Comparison of ENCODE assay signal across 9 mouse cellular contexts in genomic region chr17:33865330-33866030, GRCm38 (mm10). TPM values are rescaled to one million over a fixed set of nuclear protein-coding genes. Genes with fewer than 3 reads are reported as not detected.
DNase-seq lines count a peak whose midpoint lies in the region; ATAC-seq lines count a peak whose summit lies in the region.
"Had no signal": no experiment of that assay in that cellular context is flagged by ENCODE, and none has a peak within 500 bp of the region (broad histone marks: within the 10 kb centered on the region; RNA-seq: fewer than 3 reads in every experiment).

No protein-coding gene starts in this region.

- no peak overlapping the region for H3K4me2 ChIP-seq in heart, embryonic 15.5 days
- H3K4me2 ChIP-seq: stomach, embryonic 15.5 days had no signal

- DNase-seq in gastrocnemius, postnatal 10 days, result peak; percentile 40
- no peak for DNase-seq in gastrocnemius, adult 8-10 months (ENCODE audit: low spot score in 2 of 2)
- peak; percentile 63 to 79 for DNase-seq in CD8-positive naive resting alpha-beta T cell, adult 2 months (ENCODE audit: low read depth in 2 of 2, low spot score in 2 of 2)
- DNase-seq in c-Kit-negative CD71-positive TER-119-positive erythroid progenitor cells, embryonic 14.5 days (ENCODE audit: low read depth, low spot score), result peak; percentile 36
- peak; percentile 54 to 92 for DNase-seq in left cerebral cortex, adult 8-10 months (ENCODE audit: low spot score in 2 of 2)
- DNase-seq in thymus, postnatal 25 days, result peak; percentile 79

- ATAC-seq in heart, embryonic 15.5 days (replicated peaks; ENCODE audit: insufficient number of reproducible peaks, insufficient read depth, low FRiP score, low read depth), result 0 out of 2 replicates have a peak, but pooled peaks have one; percentile 22
- peak; percentile 90 for ATAC-seq in monocyte, adult 5-6 weeks (replicated peaks; ENCODE audit: insufficient number of reproducible peaks, low FRiP score, low TSS enrichment, poor library complexity, severe bottlenecking)

- H3K27ac ChIP-seq in heart, embryonic 15.5 days, result no peak overlapping the region
- H3K27ac ChIP-seq: stomach, embryonic 15.5 days had no signal

- no peaks in the 10 kb centered on the region for H3K27me3 ChIP-seq in heart, embryonic 15.5 days
- H3K27me3 ChIP-seq: stomach, embryonic 15.5 days had no signal

- 27% methylated on average over 9 of the region's 9 CpGs for WGBS in heart, embryonic 15.5 days

- H3K9me3 ChIP-seq in heart, embryonic 15.5 days (replicated peaks), result no peaks in the 10 kb centered on the region
- H3K9me3 ChIP-seq: stomach, embryonic 15.5 days had no signal

- H3K36me3 ChIP-seq in heart, embryonic 15.5 days, result no peaks in the 10 kb centered on the region
- H3K36me3 ChIP-seq: stomach, embryonic 15.5 days had no signal

- H3K4me3 ChIP-seq in heart, embryonic 15.5 days, result no peak overlapping the region
- H3K4me3 ChIP-seq: stomach, embryonic 15.5 days had no signal

- no peak overlapping the region for H3K9ac ChIP-seq in heart, embryonic 15.5 days
- H3K9ac ChIP-seq: stomach, embryonic 15.5 days had no signal

- H3K4me1 ChIP-seq in heart, embryonic 15.5 days (replicated peaks), result peaks cover 4% of the 10 kb centered on the region; the same call in 1 of the 2 replicates
- H3K4me1 ChIP-seq: stomach, embryonic 15.5 days had no signal

RNA-seq across cellular contexts. Expression of gene Gm7029, which starts 8.2 kb away (rescaled TPM):
- not detected for total RNA-seq in gastrocnemius, postnatal 10 days (2021)
- total RNA-seq in gastrocnemius, adult 8-10 months (2022), result not detected
- not detected in 2 replicates for polyA plus RNA-seq in heart, embryonic 15.5 days (2015; fragmentation: Nextera tagmentation; extraction: Ambion mirVana)
- not detected for total RNA-seq in left cerebral cortex, adult 8-10 months (2022)
- not detected in 3 replicates for total RNA-seq in monocyte, adult 5-6 weeks (2017)
- polyA plus RNA-seq: stomach, embryonic 15.5 days had no signal

RNA-seq across cellular contexts. Expression of gene Cd320, which starts 22.6 kb away (rescaled TPM):
- total RNA-seq in gastrocnemius, postnatal 10 days (2021), result 10 to 100 TPM; 15.0 to 16.5 TPM
- 10 to 100 TPM; 16.3 to 18.0 (median 17.0) TPM for total RNA-seq in gastrocnemius, adult 8-10 months (2022)
- polyA plus RNA-seq in heart, embryonic 15.5 days (2015; fragmentation: Nextera tagmentation; extraction: Ambion mirVana), result 31.4 and 39.9 TPM in 2 replicates
- total RNA-seq in left cerebral cortex, adult 8-10 months (2022), result 10 to 100 TPM; 23.3 to 27.1 (median 24.8) TPM
- total RNA-seq in monocyte, adult 5-6 weeks (2017), result 1.1 to 1.5 TPM in 2 of 3 replicates, not detected in the other

RNA-seq across cellular contexts. Expression of gene Kifc1, which starts 25.0 kb away (rescaled TPM):
- total RNA-seq in gastrocnemius, postnatal 10 days (2021), result 10 to 100 TPM in 1 of 2 experiments, 1 to 10 TPM in 1; 8.0 to 10.6 TPM
- total RNA-seq in gastrocnemius, adult 8-10 months (2022), result under 1 TPM in 3 of 4 experiments, not detected in 1; 0.19 to 0.56 (median 0.45) TPM
- polyA plus RNA-seq in heart, embryonic 15.5 days (2015; fragmentation: Nextera tagmentation; extraction: Ambion mirVana), result 5.3 and 7.3 TPM in 2 replicates
- total RNA-seq in left cerebral cortex, adult 8-10 months (2022), result 1 to 10 TPM; 2.0 to 3.0 (median 2.9) TPM
- total RNA-seq in monocyte, adult 5-6 weeks (2017), result 0.48 to 4.9 TPM (median 0.96 TPM) in 3 replicates

RNA-seq across cellular contexts. Expression of gene Platr17, which starts 39.5 kb away (rescaled TPM):
- total RNA-seq in gastrocnemius, postnatal 10 days (2021), result not detected
- not detected for total RNA-seq in gastrocnemius, adult 8-10 months (2022)
- 0.18 TPM in 1 of 2 replicates, not detected in the other for polyA plus RNA-seq in heart, embryonic 15.5 days (2015; fragmentation: Nextera tagmentation; extraction: Ambion mirVana)
- 1 to 10 TPM in 2 of 4 experiments, not detected in 2; 1.3 to 1.6 TPM for total RNA-seq in left cerebral cortex, adult 8-10 months (2022)
- 1.6 to 5.9 TPM (median 5.5 TPM) in 3 replicates for total RNA-seq in monocyte, adult 5-6 weeks (2017)

RNA-seq across cellular contexts. Expression of gene Ndufa7, which starts 41.1 kb away (rescaled TPM):
- total RNA-seq in gastrocnemius, postnatal 10 days (2021), result 100 to 1,000 TPM; 322 to 360 TPM
- 100 to 1,000 TPM; 371 to 396 (median 385) TPM for total RNA-seq in gastrocnemius, adult 8-10 months (2022)
- 487 and 517 TPM in 2 replicates for polyA plus RNA-seq in heart, embryonic 15.5 days (2015; fragmentation: Nextera tagmentation; extraction: Ambion mirVana)
- total RNA-seq in left cerebral cortex, adult 8-10 months (2022), result 100 to 1,000 TPM; 193 to 206 (median 201) TPM
- 107 to 131 TPM (median 117 TPM) in 3 replicates for total RNA-seq in monocyte, adult 5-6 weeks (2017)

Comparison
In these comparisons a context has a peak if more than half of its experiments do, and no peak if none do; other contexts are left out.
1. DNase-seq: peak in gastrocnemius, postnatal 10 days (single experiment), CD8-positive naive resting alpha-beta T cell, adult 2 months (2 of 2), c-Kit-negative CD71-positive TER-119-positive erythroid progenitor cells, embryonic 14.5 days (single experiment), left cerebral cortex, adult 8-10 months (2 of 2) and thymus, postnatal 25 days (single experiment); none in gastrocnemius, adult 8-10 months (0 of 2).